Mouse (Mus musculus) olfactory bulb, adult 2 months (tissue): ENCODE data around the gene Gm49342.
"Not testable (repeated sequence)": the region's sequence is repeated elsewhere in the genome, so short reads cannot be mapped to it uniquely, and the experiment has no call there.

Experiments
- CTCF ChIP-seq: fragments of 200-500 bp; IDR thresholded peaks from 2 replicates; pipeline ENCODE4 v1.5.1; 2012; ENCODE audit warnings: low read depth, mild to moderate bottlenecking, low read length, moderate library complexity; ENCODE audit not compliant: insufficient read depth
- POLR2A ChIP-seq: fragments of 200-500 bp; IDR thresholded peaks from 2 replicates; pipeline ENCODE4 v1.6.1; 2012; ENCODE audit warnings: mild to moderate bottlenecking, low read depth, low read length, moderate library complexity; ENCODE audit not compliant: insufficient read depth

- not testable (repeated sequence) for TF ChIP-seq CTCF, POLR2A
These were observed 1.2 kb downstream of the Gm49342 start for GRCm38 (mm10) chr14:50945526-50945925.
